ENCODE assay signal across 9 mouse cellular contexts in the genomic region with DNA sequence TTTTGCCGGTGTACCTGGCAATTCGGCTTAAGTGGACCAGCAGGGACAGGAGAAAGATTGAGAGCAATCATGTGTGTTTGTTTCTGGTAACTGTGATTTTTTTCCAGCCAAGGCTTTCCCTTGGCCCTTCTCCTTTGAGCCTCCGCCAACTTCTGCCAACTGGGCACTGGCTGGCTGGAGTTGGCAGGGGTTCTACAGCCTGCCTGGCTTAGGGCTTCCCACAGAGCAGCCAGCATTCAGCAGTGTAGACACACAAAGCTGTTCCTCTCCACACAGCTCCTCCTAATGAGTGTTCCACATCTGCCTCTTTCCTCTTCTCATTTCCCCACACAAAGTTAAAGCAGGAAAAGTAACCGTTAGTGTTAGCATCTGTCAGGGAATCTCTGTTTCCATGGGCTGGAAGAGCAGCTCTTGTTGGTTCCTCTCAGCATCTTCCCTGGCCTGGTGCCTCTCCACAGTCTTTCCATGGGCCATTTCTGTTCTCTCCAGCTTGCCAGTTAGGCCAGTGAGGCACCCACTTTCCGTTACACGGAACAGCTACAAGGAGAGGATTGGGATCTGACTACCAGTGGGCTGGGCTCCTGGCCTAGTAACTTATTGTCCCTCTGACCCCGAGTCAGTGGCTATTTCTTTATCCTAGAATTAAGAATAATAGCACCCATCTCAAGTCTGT.
A peak's percentile ranks its signal among the peaks of the same experiment; 100 is the strongest.
DNase-seq lines count a peak whose midpoint lies in the region; ATAC-seq and TF ChIP-seq lines count a peak whose summit lies in the region.
"Had no signal": no experiment of that assay in that cellular context is flagged by ENCODE, and none has a peak within 500 bp of the region (broad histone marks: within the 10 kb centered on the region; RNA-seq: fewer than 3 reads in every experiment).

No protein-coding gene starts in this region.

- peak overlapping the region; percentile 37; the same call in 1 of the 2 replicates for H3K27ac ChIP-seq in midbrain, embryonic 14.5 days (replicated peaks; ENCODE audit: low read depth, low read length)
- no peak overlapping the region for H3K27ac ChIP-seq in midbrain, embryonic 11.5 days (ENCODE audit: low read depth, low read length)
- peak overlapping the region; percentile 35; the same call in 1 of the 2 replicates for H3K27ac ChIP-seq in forebrain, postnatal 0 days (ENCODE audit: low read depth, low read length)
- H3K27ac ChIP-seq in hindbrain, postnatal 0 days, result peak overlapping the region; percentile 76
- H3K27ac ChIP-seq in midbrain, postnatal 0 days (ENCODE audit: low read depth, low read length), result peak overlapping the region; percentile 18; the same call in 1 of the 2 replicates
- H3K27ac ChIP-seq in liver, postnatal 0 days (ENCODE audit: low read depth), result no peak overlapping the region
- H3K27ac ChIP-seq: limb, embryonic 13.5 days had no signal

- DNase-seq in midbrain, embryonic 14.5 days, result peak; percentile 64
- DNase-seq in midbrain, embryonic 11.5 days (ENCODE audit: low spot score, missing footprints), result no peak
- peak; percentile 82 for DNase-seq in forebrain, postnatal 0 days
- DNase-seq in hindbrain, postnatal 0 days (ENCODE audit: low spot score), result peak; percentile 88
- DNase-seq in midbrain, postnatal 0 days (ENCODE audit: low spot score), result peak; percentile 87
- DNase-seq in spleen, postnatal 4 days (ENCODE audit: low spot score in 2 of 2), result no peak
- no peak for DNase-seq in adipocyte (ENCODE audit: low spot score)
- DNase-seq in liver, postnatal 0 days, result no peak

- no peak for ATAC-seq in midbrain, embryonic 14.5 days (ENCODE audit: low FRiP score, low TSS enrichment)
- no peak for ATAC-seq in midbrain, embryonic 11.5 days (ENCODE audit: low FRiP score)
- peak; percentile 93 for ATAC-seq in forebrain, postnatal 0 days
- peak; percentile 93 for ATAC-seq in hindbrain, postnatal 0 days
- peak; percentile 52; the same call in 1 of the 2 replicates for ATAC-seq in midbrain, postnatal 0 days (ENCODE audit: low FRiP score)
- no peak for ATAC-seq in liver, postnatal 0 days

- 64% methylated on average over 7 of the region's 7 CpGs for WGBS in midbrain, embryonic 14.5 days
- WGBS in midbrain, embryonic 11.5 days, result 61% methylated on average over 7 of the region's 7 CpGs
- WGBS in forebrain, postnatal 0 days, result 28% methylated on average over 7 of the region's 7 CpGs
- 41% methylated on average over 7 of the region's 7 CpGs for WGBS in hindbrain, postnatal 0 days
- WGBS in midbrain, postnatal 0 days, result 50% methylated on average over 7 of the region's 7 CpGs
- 77% methylated on average over 7 of the region's 7 CpGs for WGBS in liver, postnatal 0 days (ENCODE audit: insufficient replicate concordance)

- H3K4me3 ChIP-seq in midbrain, embryonic 14.5 days (replicated peaks; ENCODE audit: low read depth, low read length), result no peak overlapping the region
- no peak overlapping the region for H3K4me3 ChIP-seq in midbrain, embryonic 11.5 days (ENCODE audit: low read depth, low read length)
- H3K4me3 ChIP-seq in forebrain, postnatal 0 days (ENCODE audit: low read depth, low read length), result no peak overlapping the region
- no peak overlapping the region for H3K4me3 ChIP-seq in hindbrain, postnatal 0 days (ENCODE audit: low read length)
- no peak overlapping the region for H3K4me3 ChIP-seq in midbrain, postnatal 0 days (ENCODE audit: low read depth, low read length)
- no peak overlapping the region for H3K4me3 ChIP-seq in liver, postnatal 0 days (ENCODE audit: low read depth, low read length)
- H3K4me3 ChIP-seq: limb, embryonic 13.5 days had no signal

- no peak for TF ChIP-seq CTCF in forebrain, postnatal 0 days (IDR thresholded peaks at IDR 0.05; ENCODE audit: low read depth)
- no peak for TF ChIP-seq CTCF in hindbrain, postnatal 0 days (IDR thresholded peaks at IDR 0.05; ENCODE audit: low read depth)
- TF ChIP-seq CTCF in midbrain, postnatal 0 days (IDR thresholded peaks at IDR 0.05), result no peak
- no peak for TF ChIP-seq CTCF in liver, postnatal 0 days (IDR thresholded peaks at IDR 0.05; ENCODE audit: low read depth)

- H3K4me2 ChIP-seq in midbrain, embryonic 14.5 days (ENCODE audit: low read length), result no peak overlapping the region
- no peak overlapping the region for H3K4me2 ChIP-seq in midbrain, embryonic 11.5 days
- H3K4me2 ChIP-seq in forebrain, postnatal 0 days (ENCODE audit: low read depth), result no peak overlapping the region
- H3K4me2 ChIP-seq in hindbrain, postnatal 0 days (ENCODE audit: low read depth, low read length), result 0 out of 2 replicates have a peak overlapping the region, but pooled peaks have one; percentile 5
- H3K4me2 ChIP-seq in midbrain, postnatal 0 days (ENCODE audit: low read depth, low read length, poor library complexity, severe bottlenecking), result no peak overlapping the region
- H3K4me2 ChIP-seq in liver, postnatal 0 days (ENCODE audit: low read depth, low read length), result no peak overlapping the region
- H3K4me2 ChIP-seq: limb, embryonic 13.5 days had no signal

- no peak for TF ChIP-seq EP300 in liver, postnatal 0 days (IDR thresholded peaks at IDR 0.05; ENCODE audit: low read depth)

- no peaks in the 10 kb centered on the region for H3K36me3 ChIP-seq in midbrain, embryonic 14.5 days (ENCODE audit: control insufficient read depth, insufficient read depth, low read length)
- no peaks in the 10 kb centered on the region for H3K36me3 ChIP-seq in midbrain, embryonic 11.5 days (ENCODE audit: control insufficient read depth, insufficient read depth, low read length)
- no peaks in the 10 kb centered on the region for H3K36me3 ChIP-seq in forebrain, postnatal 0 days (ENCODE audit: insufficient read depth)
- H3K36me3 ChIP-seq in hindbrain, postnatal 0 days (ENCODE audit: insufficient read depth, low read length), result no peaks in the 10 kb centered on the region
- H3K36me3 ChIP-seq in midbrain, postnatal 0 days (ENCODE audit: insufficient read depth, low read length), result no peaks in the 10 kb centered on the region
- H3K36me3 ChIP-seq in liver, postnatal 0 days (replicated peaks; ENCODE audit: insufficient read depth, low read length), result no peaks in the 10 kb centered on the region
- H3K36me3 ChIP-seq: limb, embryonic 13.5 days had no signal

- H3K9me3 ChIP-seq in midbrain, embryonic 14.5 days (ENCODE audit: control insufficient read depth, low read length), result no peaks in the 10 kb centered on the region
- no peaks in the 10 kb centered on the region for H3K9me3 ChIP-seq in midbrain, embryonic 11.5 days (ENCODE audit: control insufficient read depth, low read length)
- no peaks in the 10 kb centered on the region for H3K9me3 ChIP-seq in forebrain, postnatal 0 days (ENCODE audit: low read length)
- H3K9me3 ChIP-seq in hindbrain, postnatal 0 days (ENCODE audit: low read length), result no peaks in the 10 kb centered on the region
- H3K9me3 ChIP-seq in midbrain, postnatal 0 days (ENCODE audit: low read length), result no peaks in the 10 kb centered on the region
- no peaks in the 10 kb centered on the region for H3K9me3 ChIP-seq in liver, postnatal 0 days (ENCODE audit: low read length)
- H3K9me3 ChIP-seq: limb, embryonic 13.5 days had no signal

- H3K9ac ChIP-seq in midbrain, embryonic 14.5 days (replicated peaks; ENCODE audit: low read length), result no peak overlapping the region
- H3K9ac ChIP-seq in midbrain, embryonic 11.5 days (ENCODE audit: low read length), result no peak overlapping the region
- no peak overlapping the region for H3K9ac ChIP-seq in forebrain, postnatal 0 days
- H3K9ac ChIP-seq in hindbrain, postnatal 0 days (replicated peaks; ENCODE audit: low read length), result no peak overlapping the region
- no peak overlapping the region for H3K9ac ChIP-seq in midbrain, postnatal 0 days (replicated peaks; ENCODE audit: low read length, poor library complexity, severe bottlenecking)
- no peak overlapping the region for H3K9ac ChIP-seq in liver, postnatal 0 days (replicated peaks)
- H3K9ac ChIP-seq: limb, embryonic 13.5 days had no signal

- H3K4me1 ChIP-seq in midbrain, embryonic 14.5 days (ENCODE audit: control insufficient read depth, insufficient read depth, low read length), result peaks cover 5% of the 10 kb centered on the region; the same call in 1 of the 2 replicates
- H3K4me1 ChIP-seq in midbrain, embryonic 11.5 days (ENCODE audit: control insufficient read depth, insufficient read depth, low read length), result 0 out of 2 replicates have a peak, but pooled peaks cover 3% of the 10 kb centered on the region
- H3K4me1 ChIP-seq in forebrain, postnatal 0 days (ENCODE audit: insufficient read depth), result no peaks in the 10 kb centered on the region
- 0 out of 2 replicates have a peak, but pooled peaks cover 4% of the 10 kb centered on the region for H3K4me1 ChIP-seq in hindbrain, postnatal 0 days (ENCODE audit: insufficient read depth, low read length)
- H3K4me1 ChIP-seq in midbrain, postnatal 0 days (ENCODE audit: insufficient read depth, low read length), result no peaks in the 10 kb centered on the region
- no peaks in the 10 kb centered on the region for H3K4me1 ChIP-seq in liver, postnatal 0 days (ENCODE audit: insufficient read depth)
- H3K4me1 ChIP-seq: limb, embryonic 13.5 days had no signal

- H3K27me3 ChIP-seq in midbrain, embryonic 14.5 days (ENCODE audit: control insufficient read depth, insufficient read depth, low read length), result no peaks in the 10 kb centered on the region
- H3K27me3 ChIP-seq in midbrain, embryonic 11.5 days (ENCODE audit: control insufficient read depth, insufficient read depth, low read length), result no peaks in the 10 kb centered on the region
- no peaks in the 10 kb centered on the region for H3K27me3 ChIP-seq in forebrain, postnatal 0 days (ENCODE audit: insufficient read depth, low read length)
- H3K27me3 ChIP-seq in hindbrain, postnatal 0 days (ENCODE audit: insufficient read depth, low read length), result no peaks in the 10 kb centered on the region
- no peaks in the 10 kb centered on the region for H3K27me3 ChIP-seq in midbrain, postnatal 0 days (ENCODE audit: insufficient read depth, low read length)
- H3K27me3 ChIP-seq in liver, postnatal 0 days (ENCODE audit: insufficient read depth, low read length), result no peaks in the 10 kb centered on the region
- H3K27me3 ChIP-seq: limb, embryonic 13.5 days had no signal

Comparison
In these comparisons a context has a peak if more than half of its experiments do, and no peak if none do; other contexts are left out.
1. ATAC-seq: peak in forebrain, postnatal 0 days (single experiment), hindbrain, postnatal 0 days (single experiment) and midbrain, postnatal 0 days (single experiment); none in midbrain, embryonic 14.5 days (single experiment), midbrain, embryonic 11.5 days (single experiment) and liver, postnatal 0 days (single experiment).
2. DNase-seq: peak in midbrain, embryonic 14.5 days (single experiment), forebrain, postnatal 0 days (single experiment), hindbrain, postnatal 0 days (single experiment) and midbrain, postnatal 0 days (single experiment); none in midbrain, embryonic 11.5 days (single experiment), spleen, postnatal 4 days (0 of 2), adipocyte (single experiment) and liver, postnatal 0 days (single experiment).
3. H3K27ac ChIP-seq: peak in midbrain, embryonic 14.5 days (single experiment), forebrain, postnatal 0 days (single experiment), hindbrain, postnatal 0 days (single experiment) and midbrain, postnatal 0 days (single experiment); none in midbrain, embryonic 11.5 days (single experiment) and liver, postnatal 0 days (single experiment).